Mouse (Mus musculus) stomach, embryonic 16.5 days (tissue): ENCODE measurements at regions not wholly inside any gene's neighbourhood (a gene's known extent, or its start where the extent isn't known, plus 50 kb on each side); places are given as distances from the start of the nearest gene placed in this dataset.

Experiments used
- ATAC-seq: fragments of 200-750 bp; cut with Nextera tagmentation; 2 replicates; pipeline ENCODE4 v1.8.0; 2017; ENCODE audit warnings: moderate number of reproducible peaks, moderate TSS enrichment; ENCODE audit not compliant: insufficient read depth, low FRiP score
- H3K27ac ChIP-seq: fragments of 300-500 bp; sonication (generic); 2 replicates; pipeline ENCODE4 v1.5.1; 2014; ENCODE audit warnings: low read length
- H3K27me3 ChIP-seq: fragments of 300-500 bp; sonication (generic); 2 replicates; pipeline ENCODE4 v1.6.1; 2014; ENCODE audit warnings: low read length, control low read depth, mixed read lengths; ENCODE audit not compliant: control insufficient read depth, insufficient read depth
- H3K36me3 ChIP-seq: fragments of 300-500 bp; sonication (generic); 2 replicates; pipeline ENCODE4 v1.6.1; 2014; ENCODE audit warnings: low read length; ENCODE audit not compliant: control insufficient read depth, insufficient read depth
- H3K4me1 ChIP-seq: fragments of 300-500 bp; sonication (generic); 2 replicates; pipeline ENCODE4 v1.6.1; 2014; ENCODE audit warnings: low read length, control low read depth, mixed read lengths; ENCODE audit not compliant: control insufficient read depth, insufficient read depth
- H3K4me2 ChIP-seq: fragments of 300-500 bp; sonication (generic); 2 replicates; pipeline ENCODE4 v1.6.1; 2014; ENCODE audit warnings: low read depth, low read length, mixed read lengths
- H3K4me3 ChIP-seq: fragments of 300-500 bp; sonication (generic); replicated peaks from 2 replicates; pipeline ENCODE4 v1.5.1; 2014; ENCODE audit warnings: mild to moderate bottlenecking, low read length
- H3K9ac ChIP-seq: fragments of 300-500 bp; sonication (generic); 2 replicates; pipeline ENCODE4 v1.6.1; 2014; ENCODE audit warnings: low read length
- H3K9me3 ChIP-seq: fragments of 300-500 bp; sonication (generic); replicated peaks from 2 replicates; pipeline ENCODE4 v1.6.1; 2016; ENCODE audit warnings: low read length, control low read depth; ENCODE audit not compliant: control insufficient read depth
- WGBS: fragments of 180-500 bp; shearing (Covaris S2); extraction: QIAGEN DNeasy Blood & Tissue Kit; methylation state at CpG from one replicate; pipeline ENCODE4 v1.1.7; 2014; 5-methylcytosine and 5-hydroxymethylcytosine counted together

- Histone ChIP-seq H3K27ac (no peak overlapping the region), H3K27me3 (peaks cover 21% of the 10 kb centered on the region), H3K9me3 (no peaks in the 10 kb centered on the region), H3K4me1 (peaks cover 20% of the 10 kb centered on the region), H3K36me3 (no peaks in the 10 kb centered on the region), H3K9ac (0 out of 2 replicates have a peak overlapping the region, but pooled peaks have one; percentile 9), H3K4me2 (peak overlapping the region; percentile 42), H3K4me3 (peak overlapping the region; percentile 28)
- 26% methylated on average over 26 of the region's 26 CpGs for WGBS
- ATAC-seq: no peak
These were observed 77.4 kb downstream of the Kcnrg start for GRCm38 (mm10) chr14:61684473-61685230.

- H3K36me3 ChIP-seq: no peaks in the 10 kb centered on the region
- H3K4me3 ChIP-seq: no peak overlapping the region
- no peak overlapping the region for H3K9ac ChIP-seq
- H3K4me2 ChIP-seq: no peak overlapping the region
- no peak overlapping the region for H3K27ac ChIP-seq
- no peaks in the 10 kb centered on the region for H3K9me3 ChIP-seq
- WGBS: 41% methylated on average over 12 of the region's 12 CpGs
- H3K27me3 ChIP-seq: peaks cover 28% of the 10 kb centered on the region
- H3K4me1 ChIP-seq: peaks cover 20% of the 10 kb centered on the region
- ATAC-seq: no peak
These were observed 78.1 kb downstream of the Kcnrg start for GRCm38 (mm10) chr14:61685231-61685800.

GRCm38 (mm10) chr14:61686101-61686691 is 78.9 kb downstream of the Kcnrg start:
- H3K4me3 ChIP-seq: peak overlapping the region; percentile 47
- H3K36me3 ChIP-seq: no peaks in the 10 kb centered on the region
- 8% methylated on average over 34 of the region's 35 CpGs for whole genome bisulfite sequencing
- peaks cover 16% of the 10 kb centered on the region for H3K4me1 ChIP-seq
- peak overlapping the region; percentile 54; the same call in 1 of the 2 replicates for H3K9ac ChIP-seq
- no peaks in the 10 kb centered on the region for H3K9me3 ChIP-seq
- H3K27me3 ChIP-seq: peaks cover 37% of the 10 kb centered on the region
- H3K4me2 ChIP-seq: peak overlapping the region; percentile 74
- ATAC-seq: no peak
- H3K27ac ChIP-seq: no peak overlapping the region

- Histone ChIP-seq H3K27me3 (peaks cover 37% of the 10 kb centered on the region), H3K4me2 (peak overlapping the region; percentile 74), H3K9me3 (no peaks in the 10 kb centered on the region), H3K4me3 (peak overlapping the region; percentile 47), H3K36me3 (no peaks in the 10 kb centered on the region), H3K4me1 (peaks cover 16% of the 10 kb centered on the region), H3K9ac (peak overlapping the region; percentile 62), H3K27ac (no peak overlapping the region)
- 2% methylated on average over 29 of the region's 33 CpGs for WGBS
- no peak for ATAC-seq
These were observed 79.6 kb downstream of the Kcnrg start for GRCm38 (mm10) chr14:61686821-61687341.

GRCm38 (mm10) chr14:61687346-61688012 is 80.2 kb downstream of the Kcnrg start:
- no peak for ATAC-seq
- 4% methylated on average over 15 of the region's 15 CpGs for WGBS
- H3K4me1 ChIP-seq: peaks cover 16% of the 10 kb centered on the region
- peak overlapping the region; percentile 47 for H3K4me3 ChIP-seq
- peaks cover 37% of the 10 kb centered on the region for H3K27me3 ChIP-seq
- no peaks in the 10 kb centered on the region for H3K9me3 ChIP-seq
- H3K4me2 ChIP-seq: peak overlapping the region; percentile 74
- H3K27ac ChIP-seq: no peak overlapping the region
- H3K9ac ChIP-seq: peak overlapping the region; percentile 62
- H3K36me3 ChIP-seq: no peaks in the 10 kb centered on the region

- H3K4me3 ChIP-seq: no peak overlapping the region
- 9% methylated on average over 11 of the region's 11 CpGs for WGBS
- no peak for ATAC-seq
- H3K9me3 ChIP-seq: no peaks in the 10 kb centered on the region
- no peak overlapping the region for H3K9ac ChIP-seq
- H3K27ac ChIP-seq: no peak overlapping the region
- H3K4me1 ChIP-seq: peaks cover 16% of the 10 kb centered on the region
- H3K27me3 ChIP-seq: peaks cover 37% of the 10 kb centered on the region
- no peaks in the 10 kb centered on the region for H3K36me3 ChIP-seq
- no peak overlapping the region for H3K4me2 ChIP-seq
These were observed 80.8 kb downstream of the Kcnrg start for GRCm38 (mm10) chr14:61688013-61688520.

- Histone ChIP-seq H3K27me3 (peaks cover 37% of the 10 kb centered on the region), H3K9ac (no peak overlapping the region), H3K36me3 (no peaks in the 10 kb centered on the region), H3K4me1 (peaks cover 16% of the 10 kb centered on the region; the same call in 1 of the 2 replicates), H3K27ac (no peak overlapping the region), H3K9me3 (no peaks in the 10 kb centered on the region), H3K4me3 (no peak overlapping the region), H3K4me2 (no peak overlapping the region)
- WGBS: 3% methylated on average over 9 of the region's 9 CpGs
- no peak for ATAC-seq
These were observed 81.4 kb downstream of the Kcnrg start for GRCm38 (mm10) chr14:61688666-61689065.

- WGBS: 2% methylated on average over 21 of the region's 21 CpGs
- H3K4me2 ChIP-seq: peak overlapping the region; percentile 27
- H3K4me3 ChIP-seq: peak overlapping the region; percentile 20
- H3K27me3 ChIP-seq: peaks cover 37% of the 10 kb centered on the region
- ATAC-seq: no peak
- peaks cover 16% of the 10 kb centered on the region; the same call in 1 of the 2 replicates for H3K4me1 ChIP-seq
- H3K9ac ChIP-seq: no peak overlapping the region
- no peak overlapping the region for H3K27ac ChIP-seq
- H3K9me3 ChIP-seq: no peaks in the 10 kb centered on the region
- H3K36me3 ChIP-seq: no peaks in the 10 kb centered on the region
These were observed 82.0 kb downstream of the Kcnrg start for GRCm38 (mm10) chr14:61689281-61689680.
